Mouse (Mus musculus) adrenal gland, postnatal 10 days (tissue): ENCODE measurements at regions not wholly inside any gene's neighbourhood (a gene's known extent, or its start where the extent isn't known, plus 50 kb on each side); places are given as distances from the start of the nearest gene placed in this dataset.
A peak's percentile ranks its signal among the peaks of the same experiment; 100 is the strongest.
"Not testable (repeated sequence)": the region's sequence is repeated elsewhere in the genome, so short reads cannot be mapped to it uniquely, and the experiment has no call there.

ENCODE experiments used
- DNase-seq: peaks from one replicate; pipeline ENCODE4 v3.0.0; 2021; ENCODE audit warnings: mixed read lengths

- not testable (repeated sequence) for DNase-seq
These were observed 80.6 kb upstream of the Ipo5 start for GRCm38 (mm10) chr14:120830389-120830835.

GRCm38 (mm10) chr14:120831397-120831796 lies 79.6 kb upstream of the Ipo5 start:
- no peak for DNase-seq

GRCm38 (mm10) chr14:120831847-120832613 lies 79.0 kb upstream of the Ipo5 start:
- DNase-seq = peak; percentile 92

GRCm38 (mm10) chr14:120834821-120835220 lies 76.2 kb upstream of the Ipo5 start:
- no peak for DNase-seq

GRCm38 (mm10) chr14:120835758-120836157 lies 75.3 kb upstream of the Ipo5 start:
- DNase-seq = peak; percentile 12

- no peak for DNase-seq
These were observed 74.3 kb upstream of the Ipo5 start for GRCm38 (mm10) chr14:120836535-120837316.

GRCm38 (mm10) chr14:120840900-120841299 lies 70.1 kb upstream of the Ipo5 start:
- DNase-seq = peak; percentile 30

- DNase-seq = peak; percentile 58
These were observed 69.7 kb upstream of the Ipo5 start for GRCm38 (mm10) chr14:120841311-120841710.

GRCm38 (mm10) chr14:120845172-120845571 lies 65.9 kb upstream of the Ipo5 start:
- DNase-seq = no peak

GRCm38 (mm10) chr14:120846073-120846850 lies 64.8 kb upstream of the Ipo5 start:
- DNase-seq = peak; percentile 64

GRCm38 (mm10) chr14:120847006-120847405 lies 64.0 kb upstream of the Ipo5 start:
- peak; percentile 50 for DNase-seq

- DNase-seq = no peak
These were observed 62.7 kb upstream of the Ipo5 start for GRCm38 (mm10) chr14:120848083-120848951.

GRCm38 (mm10) chr14:120849159-120849558 lies 61.9 kb upstream of the Ipo5 start:
- DNase-seq = no peak

- DNase-seq = no peak
These were observed 57.4 kb upstream of the Ipo5 start for GRCm38 (mm10) chr14:120853643-120854042.

GRCm38 (mm10) chr14:120854559-120854958 lies 56.5 kb upstream of the Ipo5 start:
- DNase-seq = no peak

GRCm38 (mm10) chr14:120855181-120855580 lies 55.8 kb upstream of the Ipo5 start:
- no peak for DNase-seq
